Mouse (Mus musculus): ENCODE measurements at regions not wholly inside any gene's neighbourhood (a gene's known extent, or its start where the extent isn't known, plus 50 kb on each side); places are given as distances from the start of the nearest gene placed in this dataset.

GRCm38 (mm10) chr13:112073519-112074406 is 214.5 kb upstream of the Ankrd55 start:
- TF ChIP-seq CTCF (IDR thresholded peaks at IDR 0.05; ENCODE audit: control insufficient read depth, insufficient read depth, insufficient replicate concordance, low read depth, low read length) (no peak), POLR2A (IDR thresholded peaks at IDR 0.05; ENCODE audit: control insufficient read depth, low read depth, low read length) (no peak)
